24 mouse cellular contexts compared by ENCODE assay signal in genomic region chr9:72543590-72543989, GRCm38 (mm10). TPM values are rescaled to one million over a fixed set of nuclear protein-coding genes. Genes with fewer than 3 reads are reported as not detected.
DNase-seq lines count a peak whose midpoint lies in the region; ATAC-seq and TF ChIP-seq lines count a peak whose summit lies in the region.
"Had no signal": no experiment of that assay in that cellular context is flagged by ENCODE, and none has a peak within 500 bp of the region (broad histone marks: within the 10 kb centered on the region; RNA-seq: fewer than 3 reads in every experiment).

No protein-coding gene starts in this region.

- H3K4me3 ChIP-seq in liver, embryonic 12.5 days: no peak overlapping the region
- H3K4me3 ChIP-seq in MEL (ENCODE audit: control insufficient read depth in 1 of 2, insufficient read depth in 1 of 2, low read depth in 2 of 2, low read length in 2 of 2): no peak overlapping the region
- H3K4me3 ChIP-seq in midbrain, postnatal 0 days (ENCODE audit: low read depth, low read length): no peak overlapping the region
- H3K4me3 ChIP-seq: embryonic facial prominence, embryonic 10.5 days; heart, adult 2 months; hindbrain, embryonic 10.5 days; layer of hippocampus, adult 2 months; limb, embryonic 12.5 days; megakaryocyte, embryonic 14.5 days had no signal

- TF ChIP-seq EP300 in MEL (IDR thresholded peaks at IDR 0.05; ENCODE audit: low read depth in 1 of 2, low read length in 2 of 2): peak; percentile 35 to 66; a peak in 3 of 4 replicates

- no peak overlapping the region for H3K9ac ChIP-seq in liver, embryonic 12.5 days
- H3K9ac ChIP-seq in MEL (ENCODE audit: control insufficient read depth, low read depth, low read length, poor library complexity, severe bottlenecking): no peak overlapping the region
- H3K9ac ChIP-seq in midbrain, postnatal 0 days (replicated peaks; ENCODE audit: low read length, poor library complexity, severe bottlenecking): no peak overlapping the region
- H3K9ac ChIP-seq: limb, embryonic 12.5 days had no signal

- H3K9me3 ChIP-seq in liver, embryonic 12.5 days (replicated peaks): no peaks in the 10 kb centered on the region
- no peaks in the 10 kb centered on the region for H3K9me3 ChIP-seq in MEL (replicated peaks; ENCODE audit: insufficient read depth, low read length)
- H3K9me3 ChIP-seq in midbrain, postnatal 0 days (ENCODE audit: low read length): no peaks in the 10 kb centered on the region
- H3K9me3 ChIP-seq: embryonic facial prominence, embryonic 10.5 days; limb, embryonic 12.5 days; megakaryocyte, embryonic 14.5 days had no signal

- intact Hi-C loops in heart, postnatal 14 days (cut with DNase I): no loop called here

- H3K79me2 ChIP-seq in MEL (ENCODE audit: control insufficient read depth, insufficient read depth, low read length, poor library complexity): peaks cover 10% of the 10 kb centered on the region

- no peak for TF ChIP-seq RAD21 in MEL (IDR thresholded peaks at IDR 0.05; ENCODE audit: low read depth, low read length)

- no peak overlapping the region for H3K27ac ChIP-seq in liver, embryonic 12.5 days
- H3K27ac ChIP-seq in MEL (ENCODE audit: control insufficient read depth, low read depth, low read length): no peak overlapping the region
- no peak overlapping the region for H3K27ac ChIP-seq in midbrain, postnatal 0 days (ENCODE audit: low read depth, low read length)
- H3K27ac ChIP-seq: embryonic facial prominence, embryonic 10.5 days; heart, adult 2 months; hindbrain, embryonic 10.5 days; hindbrain, postnatal 0 days; layer of hippocampus, adult 2 months; limb, embryonic 12.5 days had no signal

- H3K36me3 ChIP-seq in liver, embryonic 12.5 days: peaks cover 6% of the 10 kb centered on the region
- peaks cover 8 to 22% of the 10 kb centered on the region in 2 experiments for H3K36me3 ChIP-seq in MEL (ENCODE audit: control insufficient read depth in 1 of 2, insufficient read depth in 2 of 2, low read length in 2 of 2)
- H3K36me3 ChIP-seq in splenic B cell, adult 2 months (ENCODE audit: control insufficient read depth, insufficient read depth, low read length, poor library complexity, severe bottlenecking): 0 out of 2 replicates have a peak, but pooled peaks cover 3% of the 10 kb centered on the region
- no peaks in the 10 kb centered on the region for H3K36me3 ChIP-seq in midbrain, postnatal 0 days (ENCODE audit: insufficient read depth, low read length)

- TF ChIP-seq POLR2A in MEL (IDR thresholded peaks at IDR 0.05; ENCODE audit: control insufficient read depth in 1 of 2, insufficient read depth in 1 of 2, low read depth in 1 of 2, low read length in 2 of 2, poor library complexity in 1 of 2): no peak

- DNase-seq in liver (no peak), MEL (ENCODE audit: low read depth, low spot score) (peak; percentile 77)
- DNase-seq in splenic B cell, adult 2 months (ENCODE audit: low read depth, low spot score): peak; percentile 48
- DNase-seq in cerebellum, adult 9-10 months: no peak
- DNase-seq in midbrain, postnatal 0 days (ENCODE audit: low spot score): no peak
- DNase-seq in heart, postnatal 14 days: no peak
- DNase-seq: adrenal gland, postnatal 36 days; cerebellum, adult 18-20 months; gastrocnemius, postnatal 14 days; heart, adult 2 months; kidney, adult 2 months; kidney, postnatal 14 days; lung, postnatal 10 days; thymus, postnatal 14 days had no signal

- H3K4me2 ChIP-seq in liver, embryonic 12.5 days: no peak overlapping the region
- no peak overlapping the region for H3K4me2 ChIP-seq in midbrain, postnatal 0 days (ENCODE audit: low read depth, low read length, poor library complexity, severe bottlenecking)
- H3K4me2 ChIP-seq: limb, embryonic 12.5 days had no signal

- no peaks in the 10 kb centered on the region for H3K27me3 ChIP-seq in liver, embryonic 12.5 days (replicated peaks)
- no peaks in the 10 kb centered on the region for H3K27me3 ChIP-seq in MEL (ENCODE audit: control insufficient read depth in 1 of 2, insufficient read depth in 2 of 2, low read length in 2 of 2)
- no peaks in the 10 kb centered on the region for H3K27me3 ChIP-seq in splenic B cell, adult 2 months (ENCODE audit: control insufficient read depth, insufficient read depth, low read length, poor library complexity, severe bottlenecking)
- no peaks in the 10 kb centered on the region for H3K27me3 ChIP-seq in midbrain, postnatal 0 days (ENCODE audit: insufficient read depth, low read length)
- H3K27me3 ChIP-seq: limb, embryonic 12.5 days; megakaryocyte, embryonic 14.5 days had no signal

- peak; percentile 55; the same call in 1 of the 2 replicates for ATAC-seq in liver, embryonic 12.5 days
- peak; percentile 84 to 95 for ATAC-seq in hematopoietic stem cell, adult 5-6 weeks (replicated peaks in 1 of 2; ENCODE audit: insufficient read depth in 1 of 2, low FRiP score in 2 of 2, low TSS enrichment in 1 of 2, low read depth in 1 of 2, poor library complexity in 2 of 2, severe bottlenecking in 2 of 2)
- no peak for ATAC-seq in midbrain, postnatal 0 days (ENCODE audit: low FRiP score)
- ATAC-seq: forebrain, embryonic 14.5 days; hindbrain, postnatal 0 days; midbrain, embryonic 16.5 days had no signal

- TF ChIP-seq CTCF in MEL (IDR thresholded peaks at IDR 0.05 in 2 of 3, conservative IDR thresholded peaks at IDR 0.05 in 1 of 3; ENCODE audit: control insufficient read depth in 1 of 3, insufficient read depth in 1 of 3, low read depth in 2 of 3, low read length in 3 of 3, poor library complexity in 1 of 3, severe bottlenecking in 1 of 3): no peak
- no peak for TF ChIP-seq CTCF in midbrain, postnatal 0 days (IDR thresholded peaks at IDR 0.05)

- H3K4me1 ChIP-seq in liver, embryonic 12.5 days: peaks cover 24% of the 10 kb centered on the region
- H3K4me1 ChIP-seq in MEL (ENCODE audit: control insufficient read depth in 1 of 2, insufficient read depth in 2 of 2, low read length in 2 of 2): peaks cover 4 to 10% of the 10 kb centered on the region in 2 experiments; a peak in 3 of 4 replicates
- no peaks in the 10 kb centered on the region for H3K4me1 ChIP-seq in midbrain, postnatal 0 days (ENCODE audit: insufficient read depth, low read length)
- H3K4me1 ChIP-seq: embryonic facial prominence, embryonic 10.5 days; hindbrain, embryonic 10.5 days; limb, embryonic 12.5 days had no signal

TF ChIP-seq in MEL, 35 proteins besides CTCF, POLR2A, EP300 and RAD21:
- TF ChIP-seq GABPA (IDR thresholded peaks at IDR 0.05; ENCODE audit: low read depth, low read length) (peak; percentile 72; the same call in 1 of the 2 replicates), MAFK (IDR thresholded peaks at IDR 0.05; ENCODE audit: borderline replicate concordance, low read depth, low read length) (peak; percentile 97), ETS1 (IDR thresholded peaks at IDR 0.05; ENCODE audit: low read depth, low read length) (peak; percentile 33; the same call in 1 of the 2 replicates), UBTF (IDR thresholded peaks at IDR 0.05; ENCODE audit: borderline replicate concordance, insufficient read depth, low read depth, low read length) (no peak)

RNA-seq across cellular contexts. Expression of gene Rfx7, which starts 11.6 kb away (rescaled TPM):
- 5.7 and 7.0 TPM in 2 replicates for polyA plus RNA-seq in liver, embryonic 12.5 days (2016; fragmentation: Nextera tagmentation; extraction: Ambion mirVana)
- 6.2 and 9.3 TPM in 2 replicates for total RNA-seq in MEL (2012; rRNA removed)
- 10 to 100 TPM; 19.9 to 30.5 TPM for polyA plus RNA-seq in MEL (2012; ENCODE audit: insufficient read depth in 1 of 2, insufficient read length in 2 of 2, low read depth in 1 of 2, low replicate concordance in 2 of 2, missing spikeins in 1 of 2)
- total RNA-seq in hematopoietic stem cell, adult 5-6 weeks (2017): 38.4 and 43.1 TPM in 2 replicates
- 41.5 and 48.2 TPM in 2 replicates for total RNA-seq in midbrain, postnatal 0 days (2014; rRNA removed)
- 9.3 and 12.2 TPM in 2 replicates for polyA plus RNA-seq in midbrain, postnatal 0 days (2015; fragmentation: Nextera tagmentation; extraction: Ambion mirVana)
- total RNA-seq in heart, postnatal 14 days (2021): 10 to 100 TPM; 11.4 to 11.6 TPM

RNA-seq across cellular contexts. Expression of gene Tex9, which starts 51.6 kb away (rescaled TPM):
- 9.1 and 11.4 TPM in 2 replicates for polyA plus RNA-seq in liver, embryonic 12.5 days (2016; fragmentation: Nextera tagmentation; extraction: Ambion mirVana)
- 7.0 and 7.9 TPM in 2 replicates for total RNA-seq in MEL (2012; rRNA removed)
- 10 to 100 TPM in 1 of 2 experiments, not detected in 1; 17.1 TPM for polyA plus RNA-seq in MEL (2012; ENCODE audit: insufficient read depth in 1 of 2, insufficient read length in 2 of 2, low read depth in 1 of 2, low replicate concordance in 2 of 2, missing spikeins in 1 of 2)
- 45.7 and 71.1 TPM in 2 replicates for total RNA-seq in hematopoietic stem cell, adult 5-6 weeks (2017)
- 21.1 and 25.4 TPM in 2 replicates for total RNA-seq in midbrain, postnatal 0 days (2014; rRNA removed)
- polyA plus RNA-seq in midbrain, postnatal 0 days (2015; fragmentation: Nextera tagmentation; extraction: Ambion mirVana): 35.9 and 44.0 TPM in 2 replicates
- total RNA-seq in heart, postnatal 14 days (2021): 1 to 10 TPM; 2.6 TPM

Comparison
In these comparisons a context has a peak if more than half of its experiments do, and no peak if none do; other contexts are left out.
1. DNase-seq: peak in MEL (single experiment) and splenic B cell, adult 2 months (single experiment); none in liver (single experiment), cerebellum, adult 9-10 months (single experiment), midbrain, postnatal 0 days (single experiment) and heart, postnatal 14 days (0 of 2).